Mouse (Mus musculus): ENCODE data around the gene Zdhhc19. TPM values are rescaled to one million over a fixed set of nuclear protein-coding genes. Genes with fewer than 3 reads are reported as not detected.

The Zdhhc19 gene
- polyA plus RNA-seq, 1 experiment from 2014 or later = not detected

GRCm38 (mm10) chr16:32501459-32501858 is 5.4 kb downstream of the Zdhhc19 start:
- Histone ChIP-seq H3K9me3 (ENCODE audit: control insufficient read depth, low read length) (no peaks in the 10 kb centered on the region), H3K27ac (ENCODE audit: low read length) (no peak overlapping the region), H3K27me3 (replicated peaks; ENCODE audit: control insufficient read depth, insufficient read depth, low read length) (no peaks in the 10 kb centered on the region; the same call in 1 of the 2 replicates), H3K9ac (replicated peaks; ENCODE audit: low read depth, low read length) (no peak overlapping the region), H3K36me3 (ENCODE audit: control insufficient read depth, insufficient read depth) (no peaks in the 10 kb centered on the region), H3K4me3 (replicated peaks; ENCODE audit: low read length) (no peak overlapping the region), H3K4me2 (ENCODE audit: low read length) (no peak overlapping the region), H3K4me1 (replicated peaks; ENCODE audit: control insufficient read depth, insufficient read depth, low read length) (peaks cover 6% of the 10 kb centered on the region)
- ATAC-seq = no peak
- 53% methylated on average over 7 of the region's 7 CpGs for WGBS

DNA sequence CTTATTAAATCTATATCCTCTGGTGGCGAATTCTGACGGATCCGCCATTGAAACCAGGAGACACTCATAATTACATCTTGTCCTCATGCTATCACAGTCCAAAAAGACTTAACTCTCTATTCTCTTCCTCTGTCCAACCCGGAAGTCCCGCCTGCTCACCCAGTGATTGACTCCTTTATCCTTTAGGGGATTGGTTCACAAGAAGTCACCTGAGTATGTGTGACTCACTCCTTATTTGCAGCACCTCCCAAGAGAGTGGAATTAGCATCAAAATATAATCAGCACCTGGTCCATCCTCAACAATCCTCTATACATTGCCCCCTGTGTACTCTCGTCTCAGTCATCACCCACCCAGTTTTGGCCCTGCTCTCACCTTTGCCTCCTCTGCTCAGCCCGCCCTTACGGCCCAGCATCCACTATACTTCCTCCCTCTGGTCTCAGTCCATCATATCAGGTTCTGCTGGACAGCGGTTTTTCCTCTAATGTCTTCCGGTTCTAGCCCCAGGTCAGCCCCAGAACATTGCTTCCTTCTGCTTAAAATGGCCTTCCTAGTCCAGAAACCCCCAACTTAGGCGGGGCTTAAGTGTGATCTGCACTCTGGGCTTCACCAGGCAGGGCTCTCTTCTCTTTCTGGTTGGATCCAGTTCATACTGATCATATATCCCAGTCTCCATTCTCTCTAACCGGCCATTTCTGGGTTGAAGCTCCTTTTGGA is 6.7 kb downstream of the Zdhhc19 start:
- Histone ChIP-seq H3K9me3 (ENCODE audit: control insufficient read depth, low read length) (no peaks in the 10 kb centered on the region), H3K27ac (ENCODE audit: low read length) (no peak overlapping the region), H3K4me3 (replicated peaks; ENCODE audit: low read length) (no peak overlapping the region), H3K36me3 (ENCODE audit: control insufficient read depth, insufficient read depth) (no peaks in the 10 kb centered on the region), H3K9ac (replicated peaks; ENCODE audit: low read depth, low read length) (no peak overlapping the region), H3K4me2 (ENCODE audit: low read length) (no peak overlapping the region), H3K4me1 (replicated peaks; ENCODE audit: control insufficient read depth, insufficient read depth, low read length) (peaks cover 6% of the 10 kb centered on the region), H3K27me3 (replicated peaks; ENCODE audit: control insufficient read depth, insufficient read depth, low read length) (no peaks in the 10 kb centered on the region; the same call in 1 of the 2 replicates)
- 92% methylated on average over 12 of the region's 12 CpGs for WGBS
- no peak for ATAC-seq

- WGBS = 71% methylated on average over 6 of the region's 6 CpGs
- no peak for ATAC-seq
- Histone ChIP-seq H3K4me2 (ENCODE audit: low read length) (no peak overlapping the region), H3K9ac (replicated peaks; ENCODE audit: low read depth, low read length) (no peak overlapping the region), H3K4me3 (replicated peaks; ENCODE audit: low read length) (no peak overlapping the region), H3K4me1 (replicated peaks; ENCODE audit: control insufficient read depth, insufficient read depth, low read length) (peaks cover 7% of the 10 kb centered on the region), H3K27me3 (replicated peaks; ENCODE audit: control insufficient read depth, insufficient read depth, low read length) (no peaks in the 10 kb centered on the region; the same call in 1 of the 2 replicates), H3K36me3 (ENCODE audit: control insufficient read depth, insufficient read depth) (no peaks in the 10 kb centered on the region), H3K9me3 (ENCODE audit: control insufficient read depth, low read length) (no peaks in the 10 kb centered on the region), H3K27ac (ENCODE audit: low read length) (no peak overlapping the region)
Measured at GRCm38 (mm10) chr16:32503633-32504032, 7.6 kb downstream of the Zdhhc19 start.

- H3K27me3 ChIP-seq (replicated peaks; ENCODE audit: control insufficient read depth, insufficient read depth, low read length) = no peaks in the 10 kb centered on the region
- WGBS = 86% methylated on average over 8 of the region's 8 CpGs
- no peak for ATAC-seq
- no peak overlapping the region for H3K4me3 ChIP-seq (replicated peaks; ENCODE audit: low read length)
- peaks cover 12% of the 10 kb centered on the region for H3K4me1 ChIP-seq (replicated peaks; ENCODE audit: control insufficient read depth, insufficient read depth, low read length)
- H3K9ac ChIP-seq (replicated peaks; ENCODE audit: low read depth, low read length) = no peak overlapping the region
- H3K4me2 ChIP-seq (ENCODE audit: low read length) = no peak overlapping the region
- H3K36me3 ChIP-seq (ENCODE audit: control insufficient read depth, insufficient read depth) = no peaks in the 10 kb centered on the region
- H3K27ac ChIP-seq (ENCODE audit: low read length) = no peak overlapping the region
- H3K9me3 ChIP-seq (ENCODE audit: control insufficient read depth, low read length) = no peaks in the 10 kb centered on the region
Measured at GRCm38 (mm10) chr16:32506298-32506697, 10.2 kb downstream of the Zdhhc19 start.

DNA sequence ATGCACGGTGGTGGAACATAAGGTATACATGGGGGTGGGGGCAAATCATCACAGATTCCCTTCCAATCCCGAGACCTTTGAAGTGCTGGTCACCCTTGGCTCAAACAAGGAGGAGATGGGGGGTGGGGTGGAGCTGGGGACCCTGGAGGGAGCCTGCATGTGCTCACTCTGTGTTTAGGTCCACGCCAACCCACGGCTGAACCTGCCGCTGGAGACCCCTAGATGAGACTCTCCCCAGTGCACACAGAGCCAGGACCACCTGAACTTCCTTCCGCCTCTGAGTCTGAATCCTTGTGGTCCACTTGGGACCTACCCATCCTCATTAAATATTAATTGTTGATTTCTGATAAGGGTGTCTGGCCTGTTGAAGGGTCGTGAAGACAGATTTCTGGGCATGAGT is 10.8 kb downstream of the Zdhhc19 start:
- peaks cover 12% of the 10 kb centered on the region for H3K4me1 ChIP-seq (replicated peaks; ENCODE audit: control insufficient read depth, insufficient read depth, low read length)
- H3K9me3 ChIP-seq (ENCODE audit: control insufficient read depth, low read length) = no peaks in the 10 kb centered on the region
- H3K9ac ChIP-seq (replicated peaks; ENCODE audit: low read depth, low read length) = no peak overlapping the region
- WGBS = 77% methylated on average over 7 of the region's 7 CpGs
- no peak overlapping the region for H3K4me3 ChIP-seq (replicated peaks; ENCODE audit: low read length)
- H3K36me3 ChIP-seq (ENCODE audit: control insufficient read depth, insufficient read depth) = no peaks in the 10 kb centered on the region
- H3K27ac ChIP-seq (ENCODE audit: low read length) = no peak overlapping the region
- no peak for ATAC-seq
- H3K27me3 ChIP-seq (replicated peaks; ENCODE audit: control insufficient read depth, insufficient read depth, low read length) = no peaks in the 10 kb centered on the region
- H3K4me2 ChIP-seq (ENCODE audit: low read length) = no peak overlapping the region

DNA sequence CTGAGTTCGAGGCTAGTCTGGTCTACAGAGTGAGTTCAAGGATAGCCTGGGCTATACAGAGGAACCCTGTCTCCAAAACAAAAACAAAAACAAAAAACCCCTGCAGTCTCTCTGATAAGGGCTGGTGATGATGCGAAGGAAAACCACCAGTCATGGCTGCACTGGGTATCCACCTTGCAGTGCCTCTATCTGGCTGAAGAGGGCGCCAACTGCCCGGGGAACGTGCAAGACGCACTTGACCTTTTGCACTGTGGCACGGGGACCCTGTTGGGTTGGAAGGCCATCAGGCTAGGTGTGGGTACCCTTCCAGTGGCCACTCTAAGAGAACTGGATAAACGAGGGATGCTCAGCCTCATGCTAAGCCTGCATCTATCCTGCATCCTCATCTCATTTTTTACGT is 11.3 kb downstream of the Zdhhc19 start:
- Histone ChIP-seq H3K27me3 (replicated peaks; ENCODE audit: control insufficient read depth, insufficient read depth, low read length) (no peaks in the 10 kb centered on the region), H3K4me2 (ENCODE audit: low read length) (no peak overlapping the region), H3K27ac (ENCODE audit: low read length) (no peak overlapping the region), H3K4me1 (replicated peaks; ENCODE audit: control insufficient read depth, insufficient read depth, low read length) (peaks cover 12% of the 10 kb centered on the region), H3K9ac (replicated peaks; ENCODE audit: low read depth, low read length) (no peak overlapping the region), H3K9me3 (ENCODE audit: control insufficient read depth, low read length) (no peaks in the 10 kb centered on the region), H3K36me3 (ENCODE audit: control insufficient read depth, insufficient read depth) (no peaks in the 10 kb centered on the region), H3K4me3 (replicated peaks; ENCODE audit: low read length) (no peak overlapping the region)
- ATAC-seq = no peak
- 21% methylated on average over 9 of the region's 9 CpGs for WGBS

DNA sequence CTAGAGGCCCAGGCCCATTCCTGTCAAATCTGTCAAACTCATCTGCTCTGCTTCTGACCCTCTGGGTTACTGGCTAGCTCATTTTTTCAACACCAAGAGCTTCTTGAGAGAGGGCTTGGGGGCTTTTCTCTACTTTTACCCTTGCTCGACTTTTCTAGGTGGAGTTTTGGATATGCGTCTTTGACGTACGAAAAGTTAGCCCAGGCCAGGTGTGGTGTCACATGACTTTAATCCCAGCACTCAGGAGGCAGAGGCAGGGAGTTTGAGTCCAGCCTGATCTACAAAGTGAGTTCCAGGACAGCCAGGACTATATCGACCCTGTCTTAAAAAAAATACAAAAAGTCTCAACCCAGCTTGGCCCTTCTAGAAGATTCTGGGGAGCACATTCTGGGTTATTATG is 12.0 kb downstream of the Zdhhc19 start:
- no peak overlapping the region for H3K4me2 ChIP-seq (ENCODE audit: low read length)
- ATAC-seq = no peak
- no peaks in the 10 kb centered on the region for H3K36me3 ChIP-seq (ENCODE audit: control insufficient read depth, insufficient read depth)
- WGBS = 89% methylated on average over 5 of the region's 5 CpGs
- no peaks in the 10 kb centered on the region for H3K9me3 ChIP-seq (ENCODE audit: control insufficient read depth, low read length)
- no peaks in the 10 kb centered on the region for H3K27me3 ChIP-seq (replicated peaks; ENCODE audit: control insufficient read depth, insufficient read depth, low read length)
- H3K9ac ChIP-seq (replicated peaks; ENCODE audit: low read depth, low read length) = no peak overlapping the region
- H3K27ac ChIP-seq (ENCODE audit: low read length) = no peak overlapping the region
- no peak overlapping the region for H3K4me3 ChIP-seq (replicated peaks; ENCODE audit: low read length)
- peaks cover 12% of the 10 kb centered on the region for H3K4me1 ChIP-seq (replicated peaks; ENCODE audit: control insufficient read depth, insufficient read depth, low read length)

DNA sequence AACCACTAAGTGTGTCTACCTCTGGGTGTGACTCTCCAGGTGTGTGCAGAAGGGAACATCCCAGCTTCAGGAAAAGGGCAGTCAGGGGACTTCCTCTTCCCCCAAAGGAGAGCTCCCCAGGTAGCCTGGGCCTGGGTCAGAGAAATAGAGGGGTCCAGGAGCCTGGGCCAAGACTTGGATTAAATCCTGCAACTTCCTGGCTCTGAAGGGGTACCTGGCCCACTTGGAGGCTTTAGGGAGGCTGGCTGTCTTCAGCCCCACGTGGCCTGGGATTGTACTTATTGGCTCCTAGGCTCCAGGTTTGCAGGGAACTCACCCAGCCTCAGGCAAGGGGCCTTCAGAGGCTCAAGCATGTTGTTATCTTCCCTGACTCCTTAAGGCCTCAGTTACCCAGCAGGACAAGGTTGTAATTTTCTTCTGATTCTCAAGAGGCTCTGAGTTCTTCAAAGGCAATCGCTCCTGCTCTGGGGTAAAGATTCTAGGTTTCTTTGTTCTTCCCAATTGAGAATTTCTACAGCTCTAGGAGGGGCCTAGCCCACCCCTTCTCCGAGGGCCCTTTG is 12.5 kb downstream of the Zdhhc19 start:
- no peak overlapping the region for H3K4me2 ChIP-seq (ENCODE audit: low read length)
- no peaks in the 10 kb centered on the region for H3K27me3 ChIP-seq (replicated peaks; ENCODE audit: control insufficient read depth, insufficient read depth, low read length)
- no peak overlapping the region for H3K4me3 ChIP-seq (replicated peaks; ENCODE audit: low read length)
- H3K4me1 ChIP-seq (replicated peaks; ENCODE audit: control insufficient read depth, insufficient read depth, low read length) = peaks cover 12% of the 10 kb centered on the region
- no peaks in the 10 kb centered on the region for H3K9me3 ChIP-seq (ENCODE audit: control insufficient read depth, low read length)
- ATAC-seq = 0 out of 2 replicates have a peak, but pooled peaks have one; percentile 16
- no peak overlapping the region for H3K27ac ChIP-seq (ENCODE audit: low read length)
- no peaks in the 10 kb centered on the region for H3K36me3 ChIP-seq (ENCODE audit: control insufficient read depth, insufficient read depth)
- WGBS = 28% methylated on average over 3 of the region's 3 CpGs
- no peak overlapping the region for H3K9ac ChIP-seq (replicated peaks; ENCODE audit: low read depth, low read length)

- Histone ChIP-seq H3K4me2 (ENCODE audit: low read length) (no peak overlapping the region), H3K4me3 (replicated peaks; ENCODE audit: low read length) (no peak overlapping the region), H3K9me3 (ENCODE audit: control insufficient read depth, low read length) (no peaks in the 10 kb centered on the region), H3K9ac (replicated peaks; ENCODE audit: low read depth, low read length) (no peak overlapping the region), H3K27ac (ENCODE audit: low read length) (no peak overlapping the region), H3K36me3 (ENCODE audit: control insufficient read depth, insufficient read depth) (no peaks in the 10 kb centered on the region), H3K4me1 (replicated peaks; ENCODE audit: control insufficient read depth, insufficient read depth, low read length) (peaks cover 12% of the 10 kb centered on the region), H3K27me3 (replicated peaks; ENCODE audit: control insufficient read depth, insufficient read depth, low read length) (no peaks in the 10 kb centered on the region)
- WGBS = 51% methylated on average over 9 of the region's 9 CpGs
- ATAC-seq = peak; percentile 21; the same call in 1 of the 2 replicates
Measured at GRCm38 (mm10) chr16:32509066-32509942, 13.2 kb downstream of the Zdhhc19 start.

All from forebrain, embryonic 16.5 days (tissue).